Mouse (Mus musculus) sigmoid colon, adult 10 weeks (tissue): ENCODE measurements around the gene Med14. TPM values are rescaled to one million over a fixed set of nuclear protein-coding genes. Genes with fewer than 3 reads are reported as not detected.

Experiments used
- polyA plus RNA-seq: library from polyadenylated mRNA; stranded (reverse); fragments of 350-450 nt; fragmentation: Illumina TruSeq; extraction: RNeasy Lipid Tissue Mini Kit (QIAGEN cat#74804); gene quantifications from one replicate; pipeline ENCODE4 v1.2.3, GENCODE M21; 2014; ENCODE audit warnings: low read depth, low replicate concordance

Med14 gene
- 38.4 TPM for polyA plus RNA-seq

GRCm38 (mm10) chrX:12761626-12762333, at the start of gene Med14:
Med14 (minus strand) TSS chrX:12762073.

DNA sequence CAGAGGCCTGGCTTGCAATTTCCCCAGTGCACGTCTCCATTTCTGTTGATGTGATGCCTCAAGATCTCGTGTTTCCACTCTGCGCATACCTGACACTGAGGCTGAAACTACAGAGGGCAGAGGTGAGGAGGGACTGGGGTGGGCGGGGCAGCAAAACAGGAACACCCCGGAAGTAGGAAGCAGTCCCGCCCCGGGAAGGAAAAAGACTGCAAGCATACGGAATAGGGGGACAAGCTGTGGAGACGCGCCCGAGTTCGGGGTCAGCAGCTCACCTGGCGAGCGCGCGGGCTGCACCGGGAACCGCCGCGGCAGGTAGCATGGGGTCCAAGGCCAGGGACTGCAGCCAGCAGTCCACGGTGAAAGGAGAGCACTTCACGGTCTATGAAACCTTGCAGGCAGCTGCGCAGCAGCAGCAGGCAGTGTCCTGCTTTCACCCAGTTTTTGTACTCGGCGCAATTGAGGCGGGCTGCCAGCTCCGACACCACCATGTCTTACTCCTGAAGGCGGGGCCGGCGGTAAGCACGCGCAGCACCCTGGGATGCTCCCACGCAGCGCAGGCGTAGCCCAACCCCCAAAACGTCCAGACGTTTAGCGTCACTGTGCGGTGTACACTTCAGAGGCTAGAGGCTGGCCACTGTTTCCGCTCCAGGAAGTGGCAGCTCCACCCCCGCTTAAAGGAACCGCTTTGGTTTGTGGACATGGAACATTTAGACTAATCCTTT, 88.7 kb downstream of the Med14 start, which contains the start of gene 1810030O07Rik:
TSS of gene 1810030O07Rik (minus strand) at position 615 of the 722 bp plus-strand sequence.

Other genes starting within 250 kb of the Med14 start
- 465 TPM for gene Atp6ap2, start 174.3 kb downstream of the Med14 start, polyA plus RNA-seq
- 61.4 TPM for gene 1810030O07Rik, start 88.4 kb downstream of the Med14 start, polyA plus RNA-seq